Mouse (Mus musculus): ENCODE results near the gene Pcdh15.

GRCm38 (mm10) chr10:73887771-73888170 lies 788.6 kb downstream of the Pcdh15 start:
- TF ChIP-seq CTCF (IDR thresholded peaks at IDR 0.05; ENCODE audit: low read depth) (no peak), EP300 (optimal IDR thresholded peaks at IDR 0.05) (no peak)
